Mouse (Mus musculus): ENCODE results near the gene Rhbdf1.

- no peak for TF ChIP-seq CTCF (IDR thresholded peaks at IDR 0.05; ENCODE audit: borderline replicate concordance, extremely low read depth, insufficient read depth, insufficient read length)
- TF ChIP-seq POLR2A (IDR thresholded peaks at IDR 0.05; ENCODE audit: borderline replicate concordance, extremely low read depth, insufficient read depth, insufficient read length, poor library complexity, severe bottlenecking) = no peak
Measured at GRCm38 (mm10) chr11:32245614-32246013, 23.5 kb upstream of the Rhbdf1 start.

All from brain, embryonic 14.5 days (tissue).